Mouse (Mus musculus): ENCODE measurements at regions not wholly inside any gene's neighbourhood (a gene's known extent, or its start where the extent isn't known, plus 50 kb on each side); places are given as distances from the start of the nearest gene placed in this dataset.

DNA sequence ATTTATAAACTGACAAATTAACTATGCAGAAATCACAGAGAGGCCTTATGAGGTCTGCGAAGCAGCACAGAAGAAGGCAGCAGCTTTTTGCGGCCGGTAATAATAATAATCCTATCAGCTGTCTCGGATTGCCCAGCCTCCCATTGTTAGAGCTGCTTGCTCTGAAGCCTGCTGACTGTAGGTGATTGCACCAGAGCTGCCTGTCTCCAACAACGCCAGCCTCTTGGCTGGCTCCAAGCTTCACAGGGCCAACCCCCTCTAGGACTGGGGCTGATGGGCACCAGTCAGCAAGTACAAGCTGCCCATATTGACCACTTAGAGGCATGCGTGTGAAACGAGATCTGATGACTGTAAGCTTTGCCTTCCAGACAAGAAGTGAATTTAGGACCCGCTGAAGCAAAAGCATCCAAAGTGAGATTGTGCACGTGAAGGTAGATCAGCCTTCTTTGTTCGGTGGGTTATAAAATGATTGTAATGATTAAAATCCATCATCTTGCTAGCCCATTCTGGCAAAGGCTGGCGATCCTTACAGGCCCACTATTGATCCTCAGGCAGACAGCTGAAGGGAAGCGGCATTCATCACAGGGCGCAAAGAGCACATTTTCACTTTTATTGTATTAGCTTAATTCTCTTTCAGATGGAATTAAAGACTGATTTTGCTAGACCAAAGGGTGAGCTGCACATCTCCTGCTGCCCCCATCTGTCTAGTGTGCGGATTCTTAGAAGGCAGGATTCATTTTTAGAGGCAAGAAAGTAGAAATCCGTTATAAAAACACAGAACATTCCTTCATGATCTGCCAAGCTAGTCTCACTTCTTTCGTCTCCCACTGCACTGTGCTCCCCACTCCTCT, 503.2 kb upstream of the Smim15 start:
- no peak for DNase-seq (ENCODE audit: low spot score)

DNA sequence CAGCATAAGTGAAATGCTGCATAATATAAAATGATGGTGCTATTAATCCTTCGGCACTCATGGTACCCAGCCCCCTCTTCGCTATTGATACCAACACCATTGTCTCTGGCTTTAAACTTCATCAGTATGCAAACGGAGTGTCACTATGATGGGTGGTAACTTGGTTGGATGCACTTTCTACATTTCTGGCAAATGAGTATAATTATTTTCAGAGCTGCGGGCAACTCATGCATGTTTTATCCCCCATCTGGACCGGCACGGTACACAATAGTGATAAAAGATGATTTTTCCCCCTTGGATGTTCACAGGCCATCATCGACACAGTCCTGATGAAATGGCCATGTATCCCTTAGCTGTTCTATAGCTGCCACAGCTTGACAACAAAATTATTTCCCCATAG, 503.9 kb upstream of the Smim15 start:
- DNase-seq (ENCODE audit: low spot score) = no peak

DNA sequence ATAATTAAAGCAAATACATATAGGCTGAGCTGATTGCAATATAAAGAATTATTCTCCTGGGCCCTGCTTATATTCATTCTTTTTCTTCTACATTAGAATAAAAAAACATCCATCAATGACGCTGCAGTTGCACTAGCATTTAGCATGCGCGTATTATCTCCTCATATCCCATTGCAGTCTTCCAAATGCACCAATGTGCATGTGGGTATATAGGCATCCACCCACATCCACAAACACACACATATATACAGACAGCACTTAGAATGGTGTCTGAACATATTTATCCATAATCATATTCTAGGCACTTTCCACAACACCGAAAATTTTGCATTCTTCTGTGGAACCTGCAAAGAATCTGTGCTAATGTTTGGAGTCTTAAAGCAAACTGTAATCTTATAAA, 504.4 kb upstream of the Smim15 start:
- DNase-seq (ENCODE audit: low spot score) = no peak

DNA sequence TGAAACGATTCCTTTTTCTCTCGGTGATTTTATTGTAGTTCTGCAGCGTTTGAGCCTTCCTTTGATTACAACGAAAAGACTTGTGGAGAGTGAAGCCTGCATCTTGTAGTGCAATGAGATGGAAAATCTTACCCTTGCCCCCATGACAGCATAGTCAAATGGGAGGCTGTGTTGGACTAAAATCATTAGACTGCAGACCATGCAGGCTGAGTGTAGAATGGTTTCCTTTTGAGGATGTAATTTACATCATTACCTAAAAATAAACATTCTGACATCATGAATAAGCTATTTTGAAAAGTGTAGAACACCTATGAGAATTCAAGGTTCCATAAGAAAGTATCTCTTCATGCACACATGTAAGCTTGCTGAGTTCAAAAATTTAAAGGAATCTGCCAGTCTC, 504.9 kb upstream of the Smim15 start:
- no peak for DNase-seq (ENCODE audit: low spot score)

DNA sequence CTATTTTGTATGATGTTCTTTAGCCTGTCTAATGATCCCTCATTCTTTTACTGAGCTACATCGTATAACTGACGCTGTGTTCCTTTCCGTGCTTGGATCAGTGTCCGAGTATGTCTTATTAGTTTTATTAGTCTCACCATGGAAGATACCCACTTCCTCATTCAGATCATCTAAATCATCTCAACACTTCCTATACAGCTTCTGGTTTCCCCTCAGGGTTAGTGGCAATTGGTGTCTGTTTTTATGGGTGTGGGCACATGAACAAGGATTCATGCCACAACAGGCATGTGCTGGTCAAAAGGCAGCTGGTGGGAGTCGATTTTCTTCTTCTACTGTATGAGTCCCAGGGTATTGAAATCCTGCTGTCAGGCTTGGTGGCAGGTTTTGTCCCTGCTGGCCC, 509.0 kb upstream of the Smim15 start:
- no peak for DNase-seq (ENCODE audit: low spot score)

DNA sequence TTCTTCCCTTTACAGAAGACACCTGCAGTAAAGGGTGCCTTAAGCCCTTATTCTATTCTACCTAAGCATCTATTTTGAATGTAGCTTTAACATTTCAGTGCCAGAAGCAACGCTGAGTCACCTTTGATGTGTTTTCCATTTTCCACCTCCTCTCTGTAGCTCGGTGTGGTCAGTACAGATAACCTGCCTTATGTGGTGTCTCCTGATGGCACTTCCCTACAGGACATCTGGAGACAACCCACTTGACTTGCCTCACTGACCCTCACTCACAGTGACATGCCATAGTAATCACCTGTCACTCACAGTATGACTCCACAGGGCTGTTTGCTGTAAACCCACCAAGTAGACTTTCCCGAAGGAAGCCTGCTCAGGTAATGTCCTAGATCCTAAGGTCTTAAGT, 510.9 kb upstream of the Smim15 start:
- DNase-seq (ENCODE audit: low spot score) = no peak

DNA sequence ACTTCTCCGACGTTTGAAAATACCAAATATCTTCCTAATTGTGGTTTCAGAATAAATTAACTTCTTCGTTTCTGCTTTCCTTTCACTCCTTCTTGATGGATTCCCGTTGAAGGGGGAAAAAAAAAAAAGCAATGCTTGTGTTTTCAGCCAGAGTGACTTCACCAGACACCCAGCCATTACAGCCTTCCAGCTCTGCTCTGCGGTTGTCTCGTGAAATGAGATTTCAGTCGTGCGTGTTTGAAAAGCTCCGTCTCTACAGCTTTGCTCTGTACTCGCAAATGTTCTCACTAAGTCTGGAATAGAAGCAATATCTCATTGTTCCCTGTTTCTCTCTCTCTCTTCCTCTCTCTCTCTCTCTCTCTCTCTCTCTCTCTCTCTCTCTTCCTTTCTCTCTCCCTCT, 509.6 kb upstream of the Kif2a start:
- no peak for DNase-seq (ENCODE audit: low spot score)

DNA sequence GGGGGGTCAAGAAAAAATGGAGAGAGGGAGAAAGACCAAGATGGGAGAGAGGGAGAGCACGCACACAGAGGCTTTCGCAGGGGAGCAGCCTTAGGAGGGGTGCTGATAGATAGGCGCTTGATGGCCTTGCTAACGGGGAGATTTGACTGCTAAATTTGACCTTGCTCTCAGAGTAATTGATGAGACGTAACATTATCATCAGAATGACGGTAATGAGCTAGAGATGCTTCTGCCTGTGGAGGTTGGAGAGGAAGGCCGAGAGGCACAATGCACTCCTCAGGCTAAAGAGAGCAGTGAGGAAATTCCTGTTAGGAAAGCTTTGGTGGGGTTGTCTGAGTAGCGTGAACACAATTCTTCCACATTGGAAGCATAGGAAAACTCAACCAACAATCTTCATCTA, 509.1 kb upstream of the Kif2a start:
- DNase-seq (ENCODE audit: low spot score) = no peak

DNA sequence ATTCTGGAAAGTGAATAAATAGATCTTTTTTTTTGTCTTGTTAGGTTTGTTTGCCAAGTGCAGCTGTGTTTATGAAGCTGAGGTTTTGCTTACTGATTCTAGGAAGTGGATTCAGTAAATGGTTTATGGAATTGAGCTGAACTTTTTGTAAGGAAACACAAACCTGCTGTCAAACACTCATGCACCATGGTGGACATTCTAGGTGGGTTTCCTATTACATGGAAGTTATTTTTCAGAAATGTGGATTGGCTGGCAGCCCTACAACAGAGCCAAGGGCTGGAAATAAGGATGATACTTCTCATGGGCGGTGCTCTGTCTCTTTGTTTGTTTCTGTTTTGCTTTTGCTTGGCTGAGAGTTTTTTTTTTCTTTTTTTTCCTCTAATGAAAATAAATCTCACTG, 508.5 kb upstream of the Kif2a start:
- DNase-seq (ENCODE audit: low spot score) = no peak

DNA sequence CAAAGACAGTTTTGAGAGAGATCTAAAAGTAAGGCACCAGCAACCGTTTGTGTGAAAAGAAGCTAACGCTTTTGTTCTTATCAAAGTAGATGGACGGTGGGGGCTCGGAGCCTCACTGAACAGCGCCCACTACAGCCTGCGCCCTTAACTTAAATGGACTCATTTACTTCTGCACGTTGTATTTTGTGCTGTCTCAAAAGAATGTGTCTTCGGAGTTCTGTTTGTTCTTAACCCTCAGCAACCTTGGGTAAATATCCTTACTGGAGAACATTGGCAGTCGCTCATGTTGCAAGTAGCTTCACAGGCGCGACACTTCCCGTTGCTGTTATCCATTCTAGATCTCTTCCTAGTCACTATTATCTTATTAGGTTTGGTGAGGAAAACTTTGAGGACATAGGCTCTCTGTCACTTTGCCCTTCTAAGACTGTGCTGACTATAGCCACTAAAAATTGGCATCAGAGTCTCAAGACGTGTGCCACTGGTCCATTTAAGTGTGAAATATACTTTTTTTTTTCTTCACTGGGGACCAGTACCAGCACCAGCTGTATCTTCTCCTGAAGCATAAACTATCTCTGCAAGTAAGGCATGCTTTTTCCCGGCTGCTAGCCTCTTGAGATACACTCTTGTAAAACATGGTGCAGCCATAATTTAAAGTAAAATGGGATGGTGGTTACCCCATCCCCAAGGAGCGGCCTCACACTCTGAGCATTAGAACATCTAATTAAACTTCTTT, 507.0 kb upstream of the Kif2a start:
- no peak for DNase-seq (ENCODE audit: low spot score)

DNA sequence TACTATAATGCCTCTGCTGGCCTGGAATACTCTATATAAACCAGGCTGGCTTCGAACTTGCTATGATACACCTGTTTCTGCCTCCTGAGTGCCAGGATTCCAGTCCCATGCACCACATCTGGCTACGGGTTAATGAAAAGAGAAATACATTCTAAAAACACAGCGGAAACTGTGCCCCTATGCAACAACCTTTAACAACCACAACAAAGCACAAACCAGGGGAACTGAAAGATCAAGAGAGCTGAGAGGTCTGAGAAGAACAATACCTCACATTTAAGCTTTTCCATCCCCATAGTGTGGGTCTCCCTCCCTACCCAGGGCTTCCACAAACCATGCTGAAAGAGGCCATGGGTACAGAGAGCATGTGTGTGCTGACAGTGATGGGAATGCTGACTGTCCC, 501.0 kb upstream of the Kif2a start:
- no peak for DNase-seq (ENCODE audit: low spot score)

DNA sequence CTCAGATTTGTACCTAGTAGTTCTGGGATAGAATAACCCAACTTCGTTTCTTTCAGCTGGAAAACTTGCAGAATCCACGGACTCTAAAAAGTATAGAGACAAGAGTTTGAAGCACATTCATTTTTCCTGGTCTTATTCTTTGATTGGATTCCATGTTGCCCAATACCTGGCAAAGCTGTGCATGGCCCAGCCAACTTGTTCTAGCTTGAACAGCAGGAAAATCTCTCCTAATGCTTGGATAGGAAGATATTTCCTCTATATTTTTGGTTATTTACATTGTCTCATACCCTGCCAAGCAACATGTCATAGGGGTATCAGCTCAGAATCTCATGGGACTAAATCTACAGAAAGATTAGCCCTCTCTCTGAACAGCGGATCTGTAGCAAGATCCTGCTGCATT, 492.3 kb upstream of the Kif2a start:
- no peak for DNase-seq (ENCODE audit: low spot score)

DNA sequence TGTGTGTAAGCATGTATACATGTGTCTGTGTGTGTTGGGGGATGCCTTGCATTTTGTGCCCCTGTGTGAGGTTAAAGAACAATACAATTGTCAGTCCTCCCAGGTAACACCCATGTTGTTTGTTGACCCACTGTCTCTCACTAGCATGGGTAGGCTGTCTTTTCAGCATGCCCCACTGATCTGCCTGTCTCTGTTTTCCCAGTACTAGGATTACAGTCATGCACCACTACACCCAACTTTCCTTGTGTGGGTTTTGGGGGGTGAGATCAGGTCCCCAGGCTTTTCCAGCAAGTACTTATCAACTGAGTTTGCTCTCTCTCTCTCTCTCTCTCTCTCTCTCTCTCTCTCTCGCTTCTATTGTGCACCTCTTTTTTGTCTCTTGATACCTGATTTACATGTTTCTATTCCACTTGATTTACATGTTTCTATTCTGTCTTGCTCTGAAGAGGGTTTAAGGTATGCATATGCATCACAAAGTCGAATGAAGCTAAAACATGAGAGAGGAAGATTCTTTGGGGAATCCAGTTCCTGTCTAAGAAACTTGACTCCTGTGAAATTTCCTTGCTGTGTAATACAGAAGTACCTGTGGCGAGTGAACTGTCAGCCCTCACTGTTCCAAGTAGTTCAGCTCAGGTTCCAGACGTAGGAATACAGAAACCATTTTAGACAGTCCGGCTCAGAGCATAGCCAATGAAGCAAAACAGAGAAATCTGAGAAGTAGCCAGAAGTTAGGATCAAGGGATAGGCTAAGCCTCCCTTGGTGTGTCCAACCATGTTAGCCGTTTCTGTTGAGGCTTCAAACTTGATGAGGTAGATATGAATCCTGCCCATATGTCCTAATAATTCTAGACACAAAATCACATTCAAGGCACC, 491.6 kb upstream of the Kif2a start:
- DNase-seq (ENCODE audit: low spot score) = no peak

DNA sequence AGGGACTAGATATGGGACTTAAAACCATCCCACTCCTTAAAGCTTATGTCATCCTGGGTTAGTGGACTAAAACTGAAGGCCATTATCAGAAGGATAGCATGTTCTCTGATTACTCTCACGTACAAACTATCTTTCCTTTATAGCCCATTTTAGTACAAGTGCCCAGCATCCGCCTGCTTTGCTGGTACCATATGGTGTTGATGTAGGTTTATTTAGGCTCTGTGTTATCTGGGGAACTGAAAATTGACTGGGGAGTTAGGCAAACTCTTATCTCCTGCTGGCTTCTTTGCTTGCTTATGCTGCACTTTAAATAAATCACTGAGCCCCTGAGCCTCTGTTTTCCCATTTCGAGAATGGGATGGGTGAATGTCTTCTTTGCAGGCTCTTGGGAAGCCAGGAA, 485.4 kb upstream of the Kif2a start:
- no peak for DNase-seq (ENCODE audit: low spot score)

DNA sequence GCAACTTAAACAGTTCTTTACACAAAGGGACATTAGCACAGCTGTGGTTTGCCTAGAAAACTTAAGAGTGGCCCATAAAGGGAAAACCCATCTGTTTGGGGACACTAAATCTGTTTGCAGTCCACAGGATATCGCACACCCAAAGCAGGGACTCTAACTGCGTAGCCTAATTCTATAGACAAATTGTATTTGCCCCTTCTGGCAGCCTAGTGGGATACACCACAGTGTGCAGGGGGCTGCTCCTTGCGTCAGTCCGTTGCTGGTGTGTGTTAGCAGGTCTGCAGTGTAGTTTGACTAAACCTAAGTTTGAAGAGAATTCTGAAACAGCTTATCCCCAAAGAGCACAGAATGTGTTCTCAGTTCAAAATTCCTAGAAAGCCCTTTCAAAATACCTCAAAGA, 484.9 kb upstream of the Kif2a start:
- DNase-seq (ENCODE audit: low spot score) = no peak

DNA sequence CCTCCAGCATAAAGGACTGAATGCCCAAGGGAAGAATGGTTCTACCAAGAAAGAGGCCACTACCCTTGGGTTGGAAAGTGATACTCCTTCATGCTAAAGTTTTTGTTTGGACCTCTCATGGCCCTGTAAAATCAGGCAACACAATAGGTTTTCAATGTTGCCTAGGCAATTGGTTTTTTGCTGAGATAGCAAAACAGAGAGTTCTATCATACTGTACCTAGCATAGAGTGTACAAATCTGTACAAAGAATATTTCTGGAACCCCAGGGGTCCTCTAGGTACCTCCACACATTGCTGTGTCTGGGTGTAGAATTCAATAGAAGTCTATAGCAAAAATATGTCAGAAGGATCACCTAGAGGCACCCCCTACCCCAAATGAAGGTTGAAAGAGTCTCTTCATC, 483.4 kb upstream of the Kif2a start:
- DNase-seq (ENCODE audit: low spot score) = no peak

DNA sequence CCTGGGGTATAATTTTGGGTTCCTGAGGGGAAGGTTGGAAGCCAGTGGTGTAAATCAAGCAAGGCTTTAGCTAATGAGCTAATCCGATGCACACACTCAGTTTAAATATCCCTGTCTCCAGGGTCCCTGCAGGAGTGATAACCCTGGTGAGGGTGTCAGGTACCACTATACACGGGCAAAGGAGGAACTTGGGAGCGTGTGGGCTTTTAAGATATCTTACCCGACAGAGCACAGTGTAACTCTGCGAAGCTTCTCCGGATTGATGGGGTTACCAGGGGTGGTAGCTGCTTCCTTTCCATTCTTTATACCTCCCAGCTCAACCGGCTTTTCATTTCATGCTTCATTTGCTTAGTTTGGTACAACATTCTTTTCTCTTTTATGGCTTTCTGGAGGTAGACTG, 480.3 kb upstream of the Kif2a start:
- no peak for DNase-seq (ENCODE audit: low spot score)

DNA sequence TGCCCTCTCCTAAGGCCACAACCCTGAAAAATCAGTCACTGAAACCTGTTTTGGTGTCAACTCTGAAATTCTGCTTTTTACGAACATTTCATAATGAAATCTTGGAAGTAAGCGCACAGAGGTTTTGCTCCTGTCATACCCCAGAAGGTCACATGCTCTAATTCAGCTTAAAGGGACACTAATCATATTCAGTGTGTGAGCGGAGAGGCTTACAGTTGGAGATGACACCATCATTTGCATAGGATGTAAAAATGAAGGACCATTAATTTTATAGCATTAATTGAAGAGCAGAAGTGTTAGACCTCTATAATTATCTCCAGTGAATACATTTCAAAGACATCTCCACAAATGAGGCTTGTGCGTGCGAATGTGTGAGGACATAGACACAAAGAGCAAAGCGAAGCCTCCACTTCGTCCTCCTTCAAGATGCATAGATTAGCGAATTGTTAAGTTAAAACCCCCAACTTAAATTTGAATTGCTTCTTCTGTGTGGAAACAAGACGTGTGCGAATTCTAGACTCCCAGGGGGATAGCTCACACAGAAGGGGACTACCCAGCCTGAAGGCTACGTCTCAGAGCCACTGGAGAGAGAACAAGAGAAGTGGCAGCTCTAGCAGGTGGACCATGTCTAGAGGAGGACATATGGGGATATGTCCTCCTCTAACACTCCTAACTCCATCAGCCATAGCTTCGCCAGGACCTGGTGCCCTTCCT, 479.0 kb upstream of the Kif2a start:
- DNase-seq (ENCODE audit: low spot score) = no peak

DNA sequence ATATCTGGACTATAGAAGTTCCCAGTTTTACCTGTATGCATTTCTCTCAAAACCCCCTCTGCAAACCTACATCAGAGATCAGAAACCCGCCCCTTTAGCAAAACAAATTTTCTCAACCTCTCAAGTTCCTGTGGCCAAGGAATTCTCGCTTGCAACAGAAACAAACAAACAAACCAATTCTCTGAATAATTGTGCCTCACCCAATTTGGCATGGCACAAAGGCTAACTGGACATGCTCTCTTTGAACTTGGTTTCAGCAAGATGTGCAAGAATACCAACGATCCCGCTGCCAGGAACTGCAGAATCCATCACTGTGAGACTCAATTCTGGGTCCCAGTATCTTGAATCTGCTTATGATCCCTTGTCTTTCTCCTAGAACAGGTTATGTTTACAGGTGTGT, 477.4 kb upstream of the Kif2a start:
- DNase-seq (ENCODE audit: low spot score) = no peak

DNA sequence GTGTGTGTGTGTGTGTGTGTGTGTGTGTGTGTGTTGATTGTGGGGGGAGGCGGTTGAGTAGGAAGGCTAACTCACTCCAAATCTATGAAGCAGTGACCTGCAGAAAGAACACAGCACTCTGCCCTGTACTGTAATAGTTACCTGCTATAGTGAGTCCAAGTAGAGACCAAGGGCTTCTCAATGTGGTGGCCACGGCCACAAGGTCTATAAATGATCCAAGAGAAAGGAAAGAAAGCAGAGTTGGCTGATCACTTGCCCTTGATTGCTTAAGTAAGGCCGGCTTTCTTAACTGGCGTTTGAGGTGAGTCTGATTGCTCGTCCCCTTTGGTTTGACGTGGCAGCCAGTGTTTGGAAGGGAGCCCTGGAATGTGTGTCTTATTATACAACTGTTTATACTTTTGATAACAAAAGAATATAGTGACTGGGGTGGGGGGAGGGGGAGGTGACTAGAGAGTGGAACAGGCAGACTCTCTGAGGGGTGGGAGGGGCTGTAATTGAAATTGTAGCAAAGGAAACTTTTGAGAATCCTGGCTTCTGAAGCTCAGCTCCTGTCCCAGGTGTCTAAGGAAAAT, 473.3 kb upstream of the Kif2a start:
- DNase-seq (ENCODE audit: low spot score) = no peak

DNA sequence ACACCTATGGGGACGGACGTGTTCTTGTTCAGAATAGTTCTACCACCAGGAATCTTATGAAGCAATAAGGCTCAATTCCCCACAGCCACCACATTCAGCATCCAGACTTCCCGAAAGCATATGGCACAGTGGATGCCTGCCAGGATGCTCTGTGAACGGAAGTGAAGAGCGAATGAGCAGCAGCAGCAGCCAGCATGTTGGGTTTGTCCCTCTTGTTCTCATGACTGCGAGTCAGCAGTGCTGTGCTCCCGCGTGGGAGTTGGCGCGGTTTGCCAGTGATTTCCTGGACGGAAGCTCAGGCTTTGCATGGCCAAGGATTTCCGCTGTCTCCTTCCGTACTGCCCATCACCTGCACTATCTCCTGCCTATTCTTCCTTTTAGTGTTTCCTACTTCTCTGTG, 471.8 kb upstream of the Kif2a start:
- no peak for DNase-seq (ENCODE audit: low spot score)

DNA sequence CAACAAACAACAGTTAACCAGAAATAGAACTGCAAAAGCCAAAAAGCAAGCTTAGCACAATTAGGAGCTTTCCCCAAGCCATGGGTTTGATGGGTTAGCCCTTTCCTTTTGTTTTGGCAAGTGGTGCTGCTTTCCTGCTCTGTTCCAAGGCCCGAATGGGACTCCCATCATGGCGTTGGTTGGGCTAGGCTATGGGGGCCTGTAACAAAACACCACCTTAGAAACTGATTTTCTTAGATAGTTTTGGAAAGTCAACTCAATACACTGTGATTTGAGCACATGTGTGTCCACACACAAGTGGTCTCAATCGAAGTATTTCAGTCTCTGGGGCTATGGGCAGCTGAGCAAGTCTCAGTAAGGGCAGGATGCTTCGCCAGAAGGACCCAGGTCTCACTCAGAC, 470.5 kb upstream of the Kif2a start:
- DNase-seq (ENCODE audit: low spot score) = no peak

Measured in urinary bladder, postnatal 10 days (tissue).